Mouse (Mus musculus) E14TG2a.4 (cell line): Measurements from ENCODE around the gene Micu1.

ENCODE experiments used
- H3K27me3 ChIP-seq: 2 replicates; pipeline ENCODE4 v1.6.1; 2014; ENCODE audit warnings: low read length, control low read depth; ENCODE audit not compliant: insufficient read depth
- H3K36me3 ChIP-seq: 2 replicates; pipeline ENCODE4 v1.6.1; 2014; ENCODE audit warnings: low read length, control low read depth; ENCODE audit not compliant: insufficient read depth
- H3K4me1 ChIP-seq: replicated peaks from 2 replicates; pipeline ENCODE4 v1.6.1; 2014; ENCODE audit warnings: low read depth, low read length, control low read depth
- H3K4me3 ChIP-seq: replicated peaks from 2 replicates; pipeline ENCODE4 v1.5.1; 2014; ENCODE audit warnings: mild to moderate bottlenecking, low read length
- H3K9me3 ChIP-seq: 2 replicates; pipeline ENCODE4 v1.6.1; 2014; ENCODE audit warnings: low read length, control low read depth
- CTCF ChIP-seq: conservative IDR thresholded peaks from 2 replicates; pipeline ENCODE4 v1.5.1; 2014; ENCODE audit warnings: low read length
- NANOG ChIP-seq: IDR thresholded peaks from 2 replicates; pipeline ENCODE4 v1.6.1; 2014; ENCODE audit warnings: borderline replicate concordance, low read length, mixed read lengths
- POU5F1 ChIP-seq: IDR thresholded peaks from 2 replicates; pipeline ENCODE4 v1.6.1; 2014; ENCODE audit warnings: low read length, borderline replicate concordance

Micu1 gene

DNA sequence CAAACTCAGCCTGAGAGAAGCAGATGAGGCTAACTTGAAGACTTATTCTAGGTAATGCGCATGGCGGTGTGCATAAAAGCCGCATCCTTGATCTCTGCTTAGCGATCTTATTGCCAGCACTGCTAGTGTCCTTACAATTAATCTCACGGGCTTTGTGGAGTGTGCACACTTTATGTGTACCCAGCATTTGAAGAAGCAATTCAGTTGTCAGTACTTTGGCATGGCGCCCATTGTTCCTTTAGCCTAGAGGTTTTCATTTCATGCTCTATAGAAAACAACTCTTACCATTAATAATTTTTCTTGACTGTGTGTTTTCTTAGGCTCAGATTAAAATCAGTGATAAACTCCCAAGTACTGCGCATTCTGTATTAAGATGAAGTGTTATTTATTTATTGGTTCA is 7.0 kb downstream of the Micu1 start:
- Histone ChIP-seq H3K4me1 (peaks cover 22% of the 10 kb centered on the region), H3K36me3 (no peaks in the 10 kb centered on the region), H3K4me3 (no peak overlapping the region), H3K27me3 (no peaks in the 10 kb centered on the region), H3K9me3 (no peaks in the 10 kb centered on the region)
- no peak for TF ChIP-seq CTCF
- no peak for TF ChIP-seq POU5F1
- TF ChIP-seq NANOG = no peak

DNA sequence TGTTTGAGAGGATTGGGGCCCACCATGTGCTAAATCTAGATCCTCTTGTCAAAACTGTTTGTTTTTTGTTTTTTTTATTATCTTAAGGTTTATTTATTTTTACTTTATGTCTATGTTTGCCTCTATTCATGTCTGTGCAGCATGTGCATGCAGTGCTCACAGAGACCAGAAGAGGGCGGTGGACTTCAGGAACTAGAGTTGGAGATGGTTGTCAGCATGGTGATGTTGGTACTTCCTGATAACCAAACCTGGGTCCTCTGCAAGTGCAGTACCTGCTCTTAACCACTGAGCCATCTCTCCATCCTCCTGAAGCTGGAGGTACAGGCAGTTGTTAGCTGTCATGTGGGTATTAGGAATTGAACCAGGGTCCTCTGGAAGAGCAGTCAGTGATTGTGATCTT is 8.0 kb downstream of the Micu1 start:
- no peak for TF ChIP-seq POU5F1
- peak; percentile 93 for TF ChIP-seq CTCF
- Histone ChIP-seq H3K4me3 (no peak overlapping the region), H3K27me3 (no peaks in the 10 kb centered on the region), H3K4me1 (peaks cover 22% of the 10 kb centered on the region), H3K36me3 (no peaks in the 10 kb centered on the region), H3K9me3 (no peaks in the 10 kb centered on the region)

DNA sequence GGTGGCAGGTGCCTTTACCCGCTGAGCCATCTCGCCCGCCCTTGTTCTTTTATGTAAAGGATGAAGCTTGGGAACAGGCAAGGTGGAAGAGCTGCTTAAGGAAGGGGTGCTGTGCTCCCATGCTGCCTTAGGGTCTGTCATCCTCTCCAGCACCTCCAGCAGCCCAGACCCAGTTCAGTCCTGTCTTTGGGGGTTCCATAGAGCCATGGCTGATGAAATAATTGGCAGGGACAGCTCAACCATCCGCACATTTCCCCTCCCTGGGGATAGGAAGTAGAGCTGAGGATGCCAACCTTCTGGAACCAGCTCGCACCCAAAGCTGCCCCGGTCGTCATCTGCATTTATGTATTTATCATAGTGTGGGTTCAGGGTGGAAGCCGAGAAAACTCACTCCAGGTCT is 9.8 kb downstream of the Micu1 start:
- Histone ChIP-seq H3K27me3 (no peaks in the 10 kb centered on the region), H3K9me3 (peaks cover under 1% of the 10 kb centered on the region), H3K4me1 (peaks cover 22% of the 10 kb centered on the region), H3K4me3 (no peak overlapping the region), H3K36me3 (no peaks in the 10 kb centered on the region)
- TF ChIP-seq NANOG (no peak), POU5F1 (no peak), CTCF (no peak)

DNA sequence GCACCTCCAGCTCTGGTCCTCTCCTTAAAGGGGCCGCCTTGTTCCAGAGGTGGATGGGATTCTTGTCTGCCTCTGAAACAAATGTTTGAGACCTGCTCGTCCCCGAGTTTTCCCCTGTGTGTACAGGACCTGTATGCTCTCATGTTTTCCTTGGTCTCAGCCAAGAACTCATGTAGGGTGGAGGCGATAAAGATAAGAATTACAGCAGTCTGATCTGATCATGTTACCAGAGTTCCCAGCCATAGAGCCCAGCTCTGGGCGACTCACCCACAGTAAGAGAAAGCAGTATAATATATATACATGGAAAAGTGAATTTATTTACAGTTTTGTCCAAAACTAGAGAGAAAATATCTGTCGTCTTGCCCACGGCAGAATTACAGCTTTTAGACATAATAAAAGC is 17.7 kb downstream of the Micu1 start:
- Histone ChIP-seq H3K4me1 (no peaks in the 10 kb centered on the region; the same call in 1 of the 2 replicates), H3K27me3 (no peaks in the 10 kb centered on the region), H3K9me3 (peaks cover 23% of the 10 kb centered on the region), H3K4me3 (no peak overlapping the region), H3K36me3 (peaks cover 8% of the 10 kb centered on the region; the same call in 1 of the 2 replicates)
- no peak for TF ChIP-seq CTCF
- no peak for TF ChIP-seq POU5F1
- TF ChIP-seq NANOG = no peak

DNA sequence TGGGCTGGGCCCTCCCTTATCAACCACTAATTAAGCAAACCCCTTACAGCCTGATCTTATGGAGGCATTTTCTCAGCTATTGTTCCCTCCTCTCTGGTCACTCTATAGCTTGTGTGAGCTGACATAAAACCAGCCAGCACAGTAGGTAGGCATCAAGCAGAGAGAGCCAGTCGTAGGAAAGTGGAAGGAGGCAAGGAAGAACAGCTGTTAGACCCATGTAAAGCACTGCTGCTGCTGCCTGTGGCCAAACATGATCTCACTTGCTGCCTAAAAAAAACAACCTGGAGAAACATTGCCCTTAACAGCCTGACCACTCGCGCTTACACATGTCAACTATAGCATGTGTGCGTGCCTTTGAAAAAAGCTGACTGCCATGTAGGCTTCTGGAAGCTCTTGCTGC is 19.3 kb downstream of the Micu1 start:
- Histone ChIP-seq H3K4me3 (no peak overlapping the region), H3K27me3 (no peaks in the 10 kb centered on the region), H3K4me1 (no peaks in the 10 kb centered on the region; the same call in 1 of the 2 replicates), H3K36me3 (peaks cover 8% of the 10 kb centered on the region; the same call in 1 of the 2 replicates), H3K9me3 (peaks cover 23% of the 10 kb centered on the region)
- TF ChIP-seq NANOG (no peak), POU5F1 (no peak), CTCF (no peak)

DNA sequence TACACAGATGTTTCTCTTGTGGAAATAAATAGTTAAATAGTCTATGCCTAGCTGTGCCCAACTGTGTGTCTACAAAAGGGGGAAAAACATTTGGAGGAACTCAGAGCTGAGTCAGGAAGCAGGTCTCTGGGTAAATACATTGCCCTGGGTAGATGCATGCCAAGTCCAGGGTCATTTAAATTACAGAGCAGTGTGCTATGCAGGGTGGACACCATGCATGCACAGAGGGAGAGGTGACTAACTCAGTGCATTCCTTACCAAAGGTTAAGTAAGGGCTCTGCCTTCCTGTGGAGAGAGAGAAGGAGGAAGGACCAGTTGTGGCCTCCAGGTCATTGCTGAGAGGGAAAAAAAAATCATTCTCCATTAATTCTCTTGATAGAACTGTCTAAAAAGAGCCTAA is 22.4 kb downstream of the Micu1 start:
- H3K36me3 ChIP-seq = peaks cover 8% of the 10 kb centered on the region; the same call in 1 of the 2 replicates
- peaks cover 3% of the 10 kb centered on the region; the same call in 1 of the 2 replicates for H3K4me1 ChIP-seq
- peaks cover 12% of the 10 kb centered on the region for H3K9me3 ChIP-seq
- no peaks in the 10 kb centered on the region for H3K27me3 ChIP-seq
- H3K4me3 ChIP-seq = no peak overlapping the region
- TF ChIP-seq POU5F1 = no peak
- no peak for TF ChIP-seq NANOG
- no peak for TF ChIP-seq CTCF

DNA sequence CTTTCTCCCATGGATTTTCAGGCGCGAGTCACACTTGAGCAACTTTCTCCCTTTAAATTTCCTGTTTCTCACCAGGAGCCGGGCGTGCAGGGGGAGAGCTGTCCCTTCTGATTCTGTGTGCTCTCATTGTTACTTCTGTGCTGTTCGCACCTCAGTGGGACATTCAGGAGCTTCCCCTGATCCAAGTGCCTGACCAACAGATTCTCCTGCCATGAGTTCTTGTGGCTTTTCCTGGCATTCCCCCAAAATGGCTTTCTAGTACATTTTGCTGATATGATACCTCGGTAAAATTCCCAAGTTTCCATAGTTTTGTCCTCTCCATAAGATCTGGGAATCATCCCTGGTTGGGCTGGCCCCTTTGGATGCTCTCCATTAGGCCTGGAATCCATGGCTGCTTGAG is 25.0 kb downstream of the Micu1 start:
- Histone ChIP-seq H3K4me3 (no peak overlapping the region), H3K4me1 (0 out of 2 replicates have a peak, but pooled peaks cover 6% of the 10 kb centered on the region), H3K27me3 (no peaks in the 10 kb centered on the region), H3K36me3 (0 out of 2 replicates have a peak, but pooled peaks cover 3% of the 10 kb centered on the region), H3K9me3 (peaks cover 12% of the 10 kb centered on the region)
- TF ChIP-seq POU5F1 (no peak), CTCF (no peak), NANOG (no peak)

- 0 out of 2 replicates have a peak, but pooled peaks cover 6% of the 10 kb centered on the region for H3K4me1 ChIP-seq
- TF ChIP-seq POU5F1 (no peak), NANOG (no peak), CTCF (no peak)
- H3K9me3 ChIP-seq = peaks cover 7% of the 10 kb centered on the region
- no peaks in the 10 kb centered on the region for H3K27me3 ChIP-seq
- H3K4me3 ChIP-seq = no peak overlapping the region
- H3K36me3 ChIP-seq = peaks cover 16% of the 10 kb centered on the region
Measured at GRCm38 (mm10) chr10:59729261-59729660, 27.0 kb downstream of the Micu1 start.

DNA sequence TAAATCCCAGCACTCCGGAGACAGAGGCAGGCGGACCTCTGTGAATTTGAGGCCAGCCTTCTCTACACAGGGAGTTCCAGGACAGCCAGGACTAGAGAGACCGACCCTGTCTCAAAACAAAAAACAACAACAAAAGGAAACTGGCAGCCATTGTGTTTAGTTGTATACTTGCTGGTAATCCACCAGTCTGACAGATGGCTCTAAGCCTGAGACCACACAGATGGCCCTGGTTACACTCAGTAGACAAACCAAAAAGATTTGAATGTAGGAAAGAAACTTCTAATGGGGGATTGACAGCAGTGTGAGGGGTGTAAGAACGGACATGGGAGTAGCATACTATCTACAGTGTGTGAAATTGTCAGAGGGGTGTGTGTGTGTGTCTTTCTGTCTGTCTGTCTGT is 27.6 kb downstream of the Micu1 start:
- 0 out of 2 replicates have a peak, but pooled peaks cover 6% of the 10 kb centered on the region for H3K4me1 ChIP-seq
- peaks cover 16% of the 10 kb centered on the region for H3K36me3 ChIP-seq
- H3K4me3 ChIP-seq = no peak overlapping the region
- 0 out of 2 replicates have a peak, but pooled peaks cover 1% of the 10 kb centered on the region for H3K9me3 ChIP-seq
- TF ChIP-seq CTCF = no peak
- no peak for TF ChIP-seq NANOG
- no peak for TF ChIP-seq POU5F1
- no peaks in the 10 kb centered on the region for H3K27me3 ChIP-seq
